Mouse (Mus musculus) c-Kit-positive CD71-negative TER-119-negative erythroid progenitor cells, embryonic 14.5 days (primary cell): ENCODE data around the gene Ephb6.
"Not testable (repeated sequence)": the region's sequence is repeated elsewhere in the genome, so short reads cannot be mapped to it uniquely, and the experiment has no call there.

ENCODE experiments used
- DNase-seq: peaks from one replicate; pipeline ENCODE4 v3.0.0-alpha.2; 2013; ENCODE audit warnings: low read depth

Ephb6 gene

DNA sequence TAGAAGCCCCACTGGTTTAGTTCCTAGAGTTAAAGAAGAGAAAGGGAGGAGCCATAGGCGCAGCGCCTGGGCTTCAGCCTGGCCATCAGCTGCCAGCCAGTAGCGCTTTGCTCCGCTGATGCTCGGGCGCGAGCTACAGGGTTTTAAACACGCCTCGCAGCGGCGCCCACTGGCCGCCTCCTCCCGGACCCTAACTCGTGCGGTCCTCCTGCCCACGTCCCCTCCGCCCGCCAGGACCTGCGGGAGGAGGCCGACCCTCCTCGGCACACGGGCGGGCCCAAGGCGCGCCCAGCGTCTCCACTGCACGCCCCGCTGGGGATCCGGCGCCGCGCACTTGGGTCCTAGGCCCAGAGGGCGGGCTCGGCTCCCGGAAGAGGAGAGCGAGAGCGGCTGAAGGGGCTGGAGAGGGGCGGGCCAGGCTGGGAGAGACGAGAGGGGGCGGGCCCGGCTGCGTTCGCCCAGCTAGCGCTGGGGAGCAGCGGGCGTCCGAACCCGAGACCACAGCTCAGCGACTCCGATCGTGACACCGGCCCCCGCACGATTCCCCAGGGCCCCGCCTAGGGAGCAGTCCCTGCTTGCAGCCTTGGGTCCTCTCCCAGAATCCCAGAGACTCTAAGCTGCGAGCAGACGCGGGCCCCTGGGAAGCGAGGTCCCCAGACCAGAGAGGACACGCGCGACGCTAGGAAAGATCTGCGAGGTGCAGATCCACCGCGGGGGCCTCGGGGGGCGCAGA, at the start of gene Ephb6:
Gene Ephb6 (plus strand): TSS at position 422 of the 733 bp plus-strand sequence.
- peak; percentile 67 for DNase-seq

DNA sequence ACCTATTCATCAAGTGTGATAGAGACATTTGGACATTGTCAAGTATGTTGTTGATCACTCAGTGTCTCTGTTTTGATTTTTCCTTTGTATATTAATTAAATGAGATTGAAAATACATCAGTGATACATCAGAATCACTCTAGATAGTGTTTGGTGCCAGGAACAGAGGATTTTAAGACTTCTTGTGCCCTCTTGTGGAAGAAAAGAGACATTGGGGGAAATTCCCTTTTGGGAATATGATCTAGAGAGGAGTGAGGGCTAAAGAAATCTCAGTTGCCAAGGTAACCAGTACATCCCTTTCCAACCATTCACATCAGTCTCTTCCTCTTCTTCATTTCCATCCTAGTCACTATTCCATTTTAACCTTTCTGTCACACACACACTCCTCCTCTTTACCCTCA, 48.9 kb upstream of the Ephb6 start:
- no peak for DNase-seq

DNA sequence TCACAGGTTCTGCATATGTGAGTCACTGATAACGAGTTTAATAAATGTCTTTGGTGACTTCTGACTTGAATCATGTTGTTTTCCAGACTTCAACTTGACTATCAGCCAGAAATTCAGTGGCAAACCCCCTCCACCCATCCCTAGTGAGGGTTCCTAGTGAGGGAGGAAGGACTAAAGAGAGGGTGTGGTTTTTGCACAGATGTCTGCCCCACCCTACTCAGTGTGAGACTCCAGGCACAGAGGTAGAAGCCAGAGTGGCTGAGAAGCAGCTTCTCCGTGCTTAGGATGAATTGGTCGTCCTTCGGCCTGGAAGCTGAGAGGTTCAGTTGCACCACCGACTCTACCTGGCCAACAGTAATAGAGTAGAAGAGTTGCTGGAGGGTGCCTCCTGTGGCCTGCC, 47.8 kb upstream of the Ephb6 start:
- no peak for DNase-seq

- DNase-seq, result no peak
Measured at GRCm38 (mm10) chr6:41558271-41558670, 47.0 kb upstream of the Ephb6 start.

DNA sequence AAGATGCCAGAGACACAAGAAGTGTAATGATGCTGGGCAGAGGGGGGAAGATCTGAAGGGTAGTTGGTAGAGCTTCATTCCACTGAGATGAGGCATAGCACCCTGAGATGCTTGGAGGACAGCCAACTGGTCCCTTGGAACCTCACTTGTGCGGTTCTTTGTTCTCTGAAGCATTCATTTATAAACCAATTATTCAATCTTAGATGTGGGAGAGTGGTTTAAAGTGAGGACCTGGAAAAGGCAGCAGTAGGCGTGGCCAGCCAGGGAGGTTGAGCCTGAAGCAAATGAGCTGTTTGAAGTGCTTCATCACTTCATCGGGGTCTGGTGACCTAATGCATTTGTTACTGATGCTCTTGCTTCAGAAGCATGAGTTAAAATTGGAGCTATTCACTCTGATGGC, 46.0 kb upstream of the Ephb6 start:
- DNase-seq, result no peak

DNA sequence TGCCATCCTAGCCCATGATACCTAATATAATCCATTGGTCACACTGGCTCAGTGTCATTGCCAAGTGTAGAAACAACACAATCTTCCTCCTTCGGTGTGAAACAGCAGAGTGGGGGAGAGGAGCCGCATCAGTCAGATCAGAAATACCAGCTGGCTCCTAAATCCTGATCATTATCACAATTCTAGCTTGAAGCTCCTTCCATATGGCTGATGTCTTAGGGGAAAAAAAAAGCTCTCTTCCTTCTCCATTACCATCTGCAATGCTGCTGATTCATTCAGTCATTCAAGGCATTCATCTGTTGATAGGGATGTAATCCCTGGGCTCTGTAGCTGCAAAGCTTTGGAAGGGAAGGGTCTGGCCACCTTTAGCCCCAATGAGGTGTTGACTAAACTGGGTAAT, 45.0 kb upstream of the Ephb6 start:
- no peak for DNase-seq

DNA sequence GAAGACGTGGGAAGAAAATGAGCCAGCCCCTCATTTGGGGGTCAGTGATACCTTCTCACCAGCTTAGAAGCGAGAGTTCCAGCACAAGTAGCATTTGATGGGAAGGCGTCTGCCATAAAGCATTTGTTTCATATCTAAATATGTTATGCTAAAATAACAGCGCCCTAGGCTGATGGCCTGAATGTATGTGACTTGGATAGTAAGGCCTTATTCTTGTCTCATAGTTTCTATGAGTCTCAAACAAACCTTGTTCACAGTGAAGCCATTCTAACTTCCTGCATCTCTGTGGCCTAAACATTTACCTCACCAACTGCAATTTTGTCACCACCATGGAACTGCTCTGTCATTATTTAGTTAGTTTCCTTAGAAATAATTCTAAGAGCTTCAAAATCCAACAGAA, 42.7 kb upstream of the Ephb6 start:
- DNase-seq, result no peak

DNA sequence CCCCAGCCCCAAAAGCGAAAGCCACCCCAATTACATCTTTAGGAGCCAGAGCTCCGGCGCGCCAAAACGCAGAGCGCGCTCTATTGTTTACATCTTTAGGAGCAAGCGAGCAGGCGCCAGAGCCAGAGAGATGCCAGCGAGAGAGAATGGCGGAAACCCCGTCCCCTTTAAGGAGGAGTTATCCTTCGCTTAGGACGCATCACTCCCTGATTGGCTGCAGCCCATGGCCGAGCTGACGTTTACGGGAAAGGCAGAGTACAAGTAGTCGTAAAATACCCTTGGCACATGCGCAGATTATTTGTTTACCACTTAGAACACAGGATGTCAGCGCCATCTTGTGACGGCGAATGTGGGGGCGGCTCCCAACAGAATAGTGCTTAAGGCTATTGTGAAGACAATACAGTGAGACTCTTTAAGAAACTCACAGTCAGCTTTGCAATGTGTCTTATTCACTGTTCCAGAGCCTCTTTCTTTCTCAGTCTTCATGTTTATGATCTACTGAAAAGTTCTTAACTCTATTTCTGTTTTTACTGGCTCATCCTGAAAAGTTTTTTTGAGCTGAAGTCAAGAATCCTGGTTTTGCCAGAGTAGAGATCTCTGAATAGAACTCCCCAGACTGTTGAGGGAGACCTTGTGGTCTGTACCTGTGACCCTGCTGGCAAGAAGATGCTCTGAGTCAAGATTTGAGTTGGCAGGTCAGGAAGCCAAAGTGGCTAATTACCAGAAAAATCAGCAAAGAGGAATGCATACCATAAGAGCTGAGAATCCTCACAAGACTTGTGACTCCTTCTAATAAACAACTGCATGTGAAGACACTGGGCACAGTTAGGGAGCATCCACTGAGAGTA, 42.0 kb upstream of the Ephb6 start:
- DNase-seq, result not testable (repeated sequence)

DNA sequence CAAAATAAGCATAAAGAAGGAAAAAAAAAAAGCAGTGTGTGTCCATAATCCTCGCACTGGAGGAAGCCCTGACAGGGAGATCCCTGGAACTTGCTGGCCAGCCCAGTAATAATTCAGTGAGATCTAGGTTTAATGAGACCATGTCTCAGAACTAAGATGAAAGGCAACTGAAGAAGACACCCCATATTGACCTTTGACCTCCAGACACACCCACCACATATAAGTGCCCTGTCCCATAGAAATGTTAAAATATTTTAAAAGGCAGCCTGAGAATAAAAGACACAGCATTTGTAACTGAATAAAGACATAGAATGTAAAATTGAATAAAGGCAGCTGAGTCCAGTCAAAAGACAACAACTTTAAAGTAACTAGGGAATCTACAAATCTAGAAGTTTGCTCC, 40.0 kb upstream of the Ephb6 start:
- no peak for DNase-seq

GRCm38 (mm10) chr6:41566965-41567364, 38.3 kb upstream of the Ephb6 start:
- no peak for DNase-seq

GRCm38 (mm10) chr6:41569078-41569477, 36.2 kb upstream of the Ephb6 start:
- no peak for DNase-seq

DNA sequence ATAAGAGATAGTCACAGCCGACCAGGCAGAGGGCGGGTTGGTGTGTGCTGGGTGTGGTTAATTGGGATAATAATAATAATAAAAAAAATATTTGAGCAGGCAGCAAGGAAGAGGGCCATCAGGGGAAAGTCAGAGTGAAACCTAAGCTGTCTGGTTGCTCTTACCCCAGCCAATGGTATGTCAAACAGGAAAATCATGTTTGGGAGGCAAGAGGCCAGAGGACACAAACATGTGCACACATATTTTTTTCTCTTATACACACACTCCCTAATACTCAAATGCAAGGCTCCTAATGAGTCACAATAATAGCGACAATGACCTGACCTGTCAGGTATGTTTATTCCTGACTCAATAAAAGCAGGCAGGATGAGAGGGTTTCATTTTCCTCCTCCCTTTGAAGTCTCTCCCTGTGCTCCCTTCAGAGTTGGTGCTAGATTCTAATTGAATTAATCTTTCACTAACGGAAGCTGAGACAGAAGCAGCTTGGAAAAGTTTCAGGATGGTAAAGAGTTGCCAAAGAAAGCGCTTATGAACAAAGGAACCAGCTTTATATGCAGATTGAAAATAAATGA, 28.7 kb upstream of the Ephb6 start:
- DNase-seq, result no peak

GRCm38 (mm10) chr6:41577297-41577696, 28.0 kb upstream of the Ephb6 start:
- DNase-seq, result no peak

- DNase-seq, result no peak
Measured at GRCm38 (mm10) chr6:41581295-41581694, 24.0 kb upstream of the Ephb6 start.

DNA sequence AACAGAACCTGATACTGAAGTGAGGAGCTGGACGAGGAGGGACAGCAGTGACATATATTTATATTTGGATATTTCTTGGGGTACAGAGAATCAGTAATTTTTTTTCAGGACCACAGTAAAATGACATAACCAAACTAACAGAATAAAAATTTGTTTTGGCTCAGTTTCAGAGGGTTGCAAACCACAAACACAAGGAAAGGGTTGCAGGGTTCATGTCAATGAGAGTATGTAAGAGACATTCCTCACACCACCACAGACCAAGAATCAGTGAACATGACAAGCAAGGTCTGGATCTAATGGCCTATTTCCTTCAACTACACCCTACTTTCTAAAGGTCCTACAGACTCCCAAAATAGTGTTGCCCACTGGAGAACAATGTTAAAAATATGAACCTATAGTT, 23.1 kb upstream of the Ephb6 start:
- DNase-seq, result no peak

GRCm38 (mm10) chr6:41604401-41605050, 756 bp upstream of the Ephb6 start:
- peak; percentile 44 for DNase-seq

- DNase-seq, result no peak
Measured at GRCm38 (mm10) chr6:41605794-41606104, 467 bp downstream of the Ephb6 start.

DNA sequence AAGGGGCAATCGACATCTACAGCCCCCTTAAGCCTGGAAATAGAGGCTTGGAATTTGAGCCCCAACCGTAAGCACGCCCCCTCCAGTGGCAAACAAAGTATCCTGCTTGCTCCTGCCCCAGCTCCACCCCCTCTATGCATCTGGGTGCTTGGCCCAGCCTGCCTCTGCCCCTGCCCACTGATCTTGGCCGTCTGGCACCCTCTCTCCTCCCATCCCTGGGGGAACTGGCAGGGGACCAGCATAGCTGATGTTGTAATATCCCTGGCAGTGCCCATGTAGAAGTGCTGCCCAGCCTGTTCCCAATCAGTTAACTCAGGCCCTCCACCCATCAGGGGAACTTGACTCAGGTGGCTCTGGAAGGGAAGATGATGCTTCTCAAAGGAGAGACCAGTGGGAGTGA, 932 bp downstream of the Ephb6 start:
- DNase-seq, result no peak

DNA sequence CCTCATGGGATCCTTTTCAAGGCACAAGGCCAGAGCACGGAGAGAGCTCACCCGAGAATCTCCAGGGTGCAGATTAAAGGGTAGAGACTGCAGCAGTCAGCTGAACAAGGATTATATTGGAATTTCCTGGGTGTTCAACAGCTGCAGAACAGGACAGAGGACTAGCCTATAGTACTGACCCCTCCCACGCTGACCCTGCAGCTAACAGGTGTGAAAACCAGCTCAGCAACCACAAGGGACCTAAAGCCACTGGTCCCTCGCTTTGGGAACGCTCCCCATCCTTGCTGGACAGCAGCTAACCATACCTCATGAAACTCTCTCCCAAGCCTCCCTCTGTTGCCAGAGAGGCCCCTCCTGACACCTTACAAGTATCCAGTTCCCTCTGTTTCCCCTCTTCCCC, 2.4 kb downstream of the Ephb6 start:
- no peak for DNase-seq

GRCm38 (mm10) chr6:41620173-41620798, 15.0 kb downstream of the Ephb6 start:
- DNase-seq, result no peak

DNA sequence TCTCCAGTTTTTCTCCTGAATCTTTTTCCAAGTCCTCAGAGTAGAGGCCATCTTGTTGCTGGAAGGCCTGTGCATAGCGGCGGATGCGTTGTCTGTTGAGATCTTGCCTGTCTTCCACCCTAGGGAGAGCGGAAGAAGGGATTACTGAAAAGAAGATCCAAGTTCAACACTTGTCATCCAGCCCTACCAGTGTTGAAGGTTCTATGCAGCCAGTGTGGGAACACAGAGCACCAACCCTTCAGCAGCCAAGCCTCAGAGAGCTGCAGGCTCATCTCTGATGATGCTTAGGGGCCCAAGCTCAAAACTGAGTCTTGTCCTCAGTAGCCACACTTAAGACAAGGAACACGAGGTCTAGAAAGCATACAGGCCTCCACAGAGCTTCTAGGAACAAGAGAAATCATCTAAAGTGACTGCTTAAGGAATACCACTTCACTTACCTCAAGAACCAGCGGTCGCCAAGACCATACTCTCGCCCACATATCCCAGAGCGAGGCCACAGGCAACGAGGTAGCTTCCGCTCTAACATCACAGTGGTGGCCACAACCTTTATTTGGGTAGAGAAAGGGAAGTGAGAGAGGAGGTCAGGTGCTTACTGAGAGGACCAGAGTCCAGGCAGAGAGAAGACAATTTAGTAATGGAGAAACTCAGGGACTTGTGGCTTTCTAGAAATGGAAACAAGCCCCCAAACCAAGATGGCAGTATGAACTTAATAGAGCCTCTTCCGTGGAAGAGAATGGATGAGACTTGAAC, 16.1 kb downstream of the Ephb6 start:
- no peak for DNase-seq

GRCm38 (mm10) chr6:41622661-41623060, 17.4 kb downstream of the Ephb6 start:
- DNase-seq, result no peak
